Mouse (Mus musculus) hindbrain, embryonic 13.5 days (tissue): ENCODE results near the gene Arhgap27. TPM values are rescaled to one million over a fixed set of nuclear protein-coding genes. Genes with fewer than 3 reads are reported as not detected.
A peak's percentile ranks its signal among the peaks of the same experiment; 100 is the strongest.
"Not testable (repeated sequence)": the region's sequence is repeated elsewhere in the genome, so short reads cannot be mapped to it uniquely, and the experiment has no call there.

ENCODE experiments used
- ATAC-seq: fragments of 200-750 bp; cut with Nextera tagmentation; 2 replicates; pipeline ENCODE4 v1.8.0; 2017; ENCODE audit warnings: moderate TSS enrichment; ENCODE audit not compliant: low FRiP score
- H3K27ac ChIP-seq: fragments of 300-500 bp; sonication (generic); 2 replicates; pipeline ENCODE4 v1.5.1; 2015; ENCODE audit warnings: inconsistent platforms, mild to moderate bottlenecking, moderate library complexity
- H3K27me3 ChIP-seq: fragments of 300-500 bp; sonication (generic); 2 replicates; pipeline ENCODE4 v1.6.1; 2015; ENCODE audit warnings: mild to moderate bottlenecking, inconsistent platforms
- H3K36me3 ChIP-seq: fragments of 300-500 bp; sonication (generic); 2 replicates; pipeline ENCODE4 v1.6.1; 2015; ENCODE audit warnings: mild to moderate bottlenecking, inconsistent platforms
- H3K4me1 ChIP-seq: fragments of 300-500 bp; sonication (generic); replicated peaks from 2 replicates; pipeline ENCODE4 v1.6.1; 2015; ENCODE audit warnings: inconsistent platforms
- H3K4me2 ChIP-seq: fragments of 300-500 bp; sonication (generic); 2 replicates; pipeline ENCODE4 v1.6.1; 2015; ENCODE audit warnings: inconsistent platforms, mild to moderate bottlenecking, moderate library complexity
- H3K4me3 ChIP-seq: fragments of 300-500 bp; sonication (generic); 2 replicates; pipeline ENCODE4 v1.5.1; 2015; ENCODE audit warnings: mild to moderate bottlenecking, inconsistent platforms
- H3K9ac ChIP-seq: fragments of 300-500 bp; sonication (generic); 2 replicates; pipeline ENCODE4 v1.6.1; 2015; ENCODE audit warnings: mild to moderate bottlenecking, inconsistent platforms
- H3K9me3 ChIP-seq: fragments of 300-500 bp; sonication (generic); 2 replicates; pipeline ENCODE4 v1.6.1; 2016; ENCODE audit warnings: inconsistent platforms
- WGBS: fragments of 180-500 bp; shearing (Covaris S2); methylation state at CpG from one replicate; pipeline ENCODE4 v1.1.7; 2015; 5-methylcytosine and 5-hydroxymethylcytosine counted together
- polyA plus RNA-seq: library from polyadenylated mRNA; unstranded; fragments of >200 nt; fragmentation: Nextera tagmentation; extraction: Ambion mirVana; gene quantifications from 2 replicates; pipeline ENCODE4 v1.2.1, GENCODE M21; 2015

Gene Arhgap27
- polyA plus RNA-seq, 1 experiment from 2014 or later = 3.4 TPM

DNA sequence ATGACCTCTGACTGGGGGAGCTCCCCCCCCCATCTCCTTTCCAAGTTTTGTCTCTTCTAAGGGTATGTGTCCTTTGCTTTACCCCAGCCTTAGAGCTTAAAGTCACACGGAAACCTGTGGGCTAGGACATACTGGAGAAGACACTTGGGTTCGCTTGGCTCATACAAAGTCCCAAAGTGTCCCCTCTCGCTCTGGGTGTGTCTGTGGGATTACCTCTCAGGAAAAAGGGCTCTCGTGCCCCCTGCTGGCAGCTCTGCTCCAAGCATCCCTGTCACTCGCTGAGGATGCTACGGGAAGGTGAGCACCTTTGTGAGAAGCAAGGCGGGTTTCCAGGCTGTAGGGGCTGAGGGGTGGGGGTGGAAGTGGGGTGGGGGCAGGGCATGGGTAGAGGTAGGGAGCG is 38.3 kb downstream of the Arhgap27 start:
- peak; percentile 7; the same call in 1 of the 2 replicates for ATAC-seq
- Histone ChIP-seq H3K4me3 (no peak overlapping the region), H3K4me1 (0 out of 2 replicates have a peak, but pooled peaks cover 2% of the 10 kb centered on the region), H3K9ac (no peak overlapping the region), H3K27ac (no peak overlapping the region), H3K4me2 (no peak overlapping the region), H3K36me3 (no peaks in the 10 kb centered on the region), H3K9me3 (no peaks in the 10 kb centered on the region), H3K27me3 (peaks cover 6% of the 10 kb centered on the region; the same call in 1 of the 2 replicates)
- 18% methylated on average over 8 of the region's 8 CpGs for WGBS

DNA sequence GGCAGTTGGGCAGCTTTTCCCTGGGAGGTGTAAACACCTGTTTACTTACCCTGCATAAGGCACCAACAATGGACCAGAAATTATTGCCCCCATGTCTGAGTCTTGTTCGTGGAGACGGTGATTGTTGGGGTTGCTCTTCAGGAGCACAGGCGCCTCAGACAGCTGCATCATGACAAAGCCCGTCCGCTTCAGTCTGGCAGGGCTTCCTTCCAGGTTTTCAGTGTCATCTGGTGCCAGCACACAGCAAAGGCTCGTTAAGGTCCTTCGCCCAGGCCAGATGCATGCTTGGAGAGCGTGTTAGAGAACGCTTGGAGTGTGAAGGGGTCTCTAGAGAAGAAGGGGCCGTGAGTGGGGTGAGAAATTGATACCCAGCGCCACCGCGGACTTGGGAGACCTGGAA is 38.8 kb downstream of the Arhgap27 start:
- H3K4me3 ChIP-seq = no peak overlapping the region
- H3K9ac ChIP-seq = no peak overlapping the region
- 0 out of 2 replicates have a peak, but pooled peaks cover 2% of the 10 kb centered on the region for H3K4me1 ChIP-seq
- peak; percentile 36; the same call in 1 of the 2 replicates for ATAC-seq
- peaks cover 6% of the 10 kb centered on the region; the same call in 1 of the 2 replicates for H3K27me3 ChIP-seq
- no peak overlapping the region for H3K27ac ChIP-seq
- no peaks in the 10 kb centered on the region for H3K9me3 ChIP-seq
- H3K36me3 ChIP-seq = no peaks in the 10 kb centered on the region
- H3K4me2 ChIP-seq = no peak overlapping the region
- WGBS = 60% methylated on average over 13 of the region's 13 CpGs

DNA sequence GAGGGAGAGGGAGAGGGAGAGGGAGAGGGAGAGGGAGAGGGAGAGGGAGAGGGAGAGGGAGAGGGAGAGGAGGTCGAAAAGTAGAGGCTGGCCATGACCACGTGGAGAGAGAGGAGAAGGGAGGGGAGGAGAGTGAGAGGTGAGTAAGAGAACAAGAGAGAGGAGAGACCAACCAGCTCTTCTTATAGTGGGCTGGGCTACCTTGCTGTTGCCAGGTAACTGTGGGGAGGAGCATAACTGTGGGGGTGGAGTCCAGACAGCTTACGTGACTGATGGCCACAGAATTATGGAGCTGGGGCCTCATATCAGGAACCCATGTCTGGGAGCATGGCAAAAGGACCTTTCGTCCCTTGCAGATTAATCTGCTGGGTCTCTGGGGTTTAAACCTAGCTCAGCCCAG is 40.7 kb downstream of the Arhgap27 start:
- H3K9me3 ChIP-seq, H3K27ac ChIP-seq, H3K4me1 ChIP-seq, H3K27me3 ChIP-seq, H3K9ac ChIP-seq, H3K36me3 ChIP-seq, H3K4me3 ChIP-seq, H3K4me2 ChIP-seq, ATAC-seq: not testable (repeated sequence)
- WGBS = 38% methylated on average over 4 of the region's 4 CpGs

DNA sequence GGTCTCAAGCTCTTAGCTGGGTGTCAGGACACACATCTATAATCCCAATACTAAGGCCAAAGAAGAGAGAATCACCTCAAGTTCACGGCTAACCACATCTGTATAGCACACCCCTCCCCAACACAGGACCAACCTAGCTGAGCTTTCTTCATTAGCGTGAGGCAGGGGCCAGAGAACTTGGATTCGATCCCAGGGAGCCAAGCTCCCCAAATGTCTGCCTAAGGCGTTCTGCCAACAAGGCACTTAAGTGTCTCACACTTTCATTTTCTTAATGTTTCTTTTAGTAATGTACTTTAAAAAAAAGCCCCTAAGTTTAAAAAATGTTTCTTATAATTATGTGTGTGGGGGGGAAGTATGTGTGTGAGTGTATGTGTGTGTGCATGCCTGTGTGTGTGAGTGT is 42.8 kb downstream of the Arhgap27 start:
- Histone ChIP-seq H3K27ac (no peak overlapping the region), H3K4me2 (no peak overlapping the region), H3K9ac (no peak overlapping the region), H3K4me1 (0 out of 2 replicates have a peak, but pooled peaks cover 2% of the 10 kb centered on the region), H3K4me3 (no peak overlapping the region), H3K36me3 (no peaks in the 10 kb centered on the region), H3K27me3 (0 out of 2 replicates have a peak, but pooled peaks cover under 1% of the 10 kb centered on the region), H3K9me3 (no peaks in the 10 kb centered on the region)
- 74% methylated on average over 4 of the region's 4 CpGs for WGBS
- ATAC-seq = no peak

DNA sequence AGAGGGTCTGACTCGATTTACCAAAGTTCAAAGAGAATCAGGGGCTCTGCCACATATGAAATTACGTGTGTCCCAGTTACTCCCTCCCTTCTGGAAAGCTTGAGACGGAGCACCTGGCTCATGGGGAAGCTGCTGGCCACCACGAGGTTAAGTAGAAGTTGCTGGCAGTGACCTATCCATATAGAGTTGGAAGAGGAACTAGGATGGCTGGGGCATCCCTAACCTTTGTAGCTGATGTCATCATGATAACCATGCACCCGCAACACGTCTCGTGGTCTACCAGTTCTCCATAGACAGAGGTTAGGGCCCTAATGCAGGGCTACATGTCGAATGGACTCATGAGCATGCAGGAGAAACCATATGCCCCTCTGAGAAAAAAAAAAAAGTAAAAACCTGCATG is 43.3 kb downstream of the Arhgap27 start:
- Histone ChIP-seq H3K4me3 (no peak overlapping the region), H3K9me3 (no peaks in the 10 kb centered on the region), H3K4me2 (no peak overlapping the region), H3K36me3 (no peaks in the 10 kb centered on the region), H3K27ac (no peak overlapping the region), H3K9ac (no peak overlapping the region), H3K27me3 (no peaks in the 10 kb centered on the region), H3K4me1 (0 out of 2 replicates have a peak, but pooled peaks cover 2% of the 10 kb centered on the region)
- no peak for ATAC-seq
- WGBS = 87% methylated on average over 8 of the region's 8 CpGs

DNA sequence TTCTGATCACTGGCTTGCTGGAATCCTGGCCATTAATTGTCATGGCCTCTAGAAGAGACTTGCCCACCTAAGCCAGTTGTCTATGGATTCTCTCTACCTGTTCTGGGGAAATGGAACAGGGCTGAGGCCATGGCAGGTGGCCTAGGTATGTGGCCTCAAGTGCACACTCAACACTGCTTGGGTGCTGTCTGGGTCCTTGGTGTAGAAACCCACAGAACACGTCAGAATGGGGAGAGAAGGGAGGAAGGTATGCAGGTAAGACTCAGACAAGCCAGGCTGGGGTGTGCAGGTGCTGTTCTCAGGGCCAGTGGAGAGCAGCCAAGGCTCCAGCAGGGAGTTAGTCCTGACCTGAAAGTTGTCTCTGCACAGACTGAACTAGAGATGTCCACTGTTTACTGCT is 45.5 kb downstream of the Arhgap27 start:
- Histone ChIP-seq H3K9me3 (no peaks in the 10 kb centered on the region), H3K4me1 (no peaks in the 10 kb centered on the region), H3K27ac (no peak overlapping the region), H3K36me3 (no peaks in the 10 kb centered on the region), H3K4me2 (no peak overlapping the region), H3K4me3 (no peak overlapping the region), H3K9ac (no peak overlapping the region), H3K27me3 (no peaks in the 10 kb centered on the region)
- 92% methylated on average over 1 of the region's 1 CpGs for WGBS
- no peak for ATAC-seq

DNA sequence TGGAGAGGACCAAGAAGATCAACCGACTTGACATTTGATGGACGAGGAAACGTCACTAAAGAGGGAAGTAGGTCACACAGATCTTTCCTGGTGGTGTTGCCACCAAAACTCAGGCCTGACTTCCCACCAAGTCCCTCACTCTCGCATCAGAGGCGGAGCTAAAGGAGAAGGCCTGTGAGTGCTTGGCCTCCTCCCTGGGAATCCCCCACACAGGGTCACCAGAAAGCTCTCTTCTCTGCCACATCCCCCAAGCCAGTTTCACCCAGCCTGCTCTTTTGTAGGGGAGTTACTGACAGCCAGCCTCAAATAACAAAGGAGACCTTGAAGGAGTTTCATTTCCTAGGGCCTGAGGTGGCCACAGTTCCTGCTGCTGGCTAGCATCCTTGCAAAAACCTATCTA is 48.1 kb downstream of the Arhgap27 start:
- 79% methylated on average over 5 of the region's 5 CpGs for WGBS
- no peak overlapping the region for H3K4me2 ChIP-seq
- H3K4me1 ChIP-seq = peaks cover 11% of the 10 kb centered on the region
- H3K27me3 ChIP-seq = peaks cover 17% of the 10 kb centered on the region; the same call in 1 of the 2 replicates
- H3K9ac ChIP-seq = no peak overlapping the region
- H3K9me3 ChIP-seq = no peaks in the 10 kb centered on the region
- no peak for ATAC-seq
- no peak overlapping the region for H3K4me3 ChIP-seq
- no peak overlapping the region for H3K27ac ChIP-seq
- no peaks in the 10 kb centered on the region for H3K36me3 ChIP-seq

DNA sequence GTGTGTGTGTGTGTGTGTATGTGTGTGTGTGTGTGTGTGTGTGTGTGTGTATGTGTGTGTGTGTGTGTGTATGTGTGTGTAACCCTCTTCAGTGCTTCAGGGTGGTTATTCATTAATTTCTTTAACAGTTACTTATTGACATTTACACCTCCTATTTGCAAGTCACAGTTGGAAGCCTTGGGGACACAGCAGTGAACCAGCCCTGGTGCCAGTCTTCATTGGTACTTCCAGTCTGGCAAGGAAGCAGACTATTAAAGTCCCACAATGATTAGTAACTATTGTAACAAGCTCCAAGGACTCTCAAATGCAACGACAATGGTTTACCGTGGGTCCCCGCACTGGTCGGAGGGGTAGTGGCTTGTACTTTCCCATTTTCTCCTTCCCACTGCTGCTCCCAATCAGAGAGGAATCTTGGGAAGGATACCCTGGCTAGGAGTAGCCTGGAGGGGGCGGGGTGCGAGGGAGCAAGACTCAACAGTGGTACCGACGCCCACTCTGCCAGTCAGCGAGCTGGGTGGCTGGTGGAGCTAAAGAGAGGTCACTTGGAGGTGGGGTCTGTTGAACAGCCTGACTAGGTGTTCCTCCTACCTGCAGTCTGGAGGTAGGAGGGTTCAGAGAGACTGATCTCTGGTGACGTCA is 48.6 kb downstream of the Arhgap27 start:
- Histone ChIP-seq H3K4me3 (no peak overlapping the region), H3K4me1 (peaks cover 11% of the 10 kb centered on the region), H3K9me3 (no peaks in the 10 kb centered on the region), H3K9ac (no peak overlapping the region), H3K27me3 (peaks cover 17% of the 10 kb centered on the region; the same call in 1 of the 2 replicates), H3K36me3 (no peaks in the 10 kb centered on the region), H3K27ac (no peak overlapping the region), H3K4me2 (no peak overlapping the region)
- no peak for ATAC-seq
- WGBS = 69% methylated on average over 10 of the region's 10 CpGs

DNA sequence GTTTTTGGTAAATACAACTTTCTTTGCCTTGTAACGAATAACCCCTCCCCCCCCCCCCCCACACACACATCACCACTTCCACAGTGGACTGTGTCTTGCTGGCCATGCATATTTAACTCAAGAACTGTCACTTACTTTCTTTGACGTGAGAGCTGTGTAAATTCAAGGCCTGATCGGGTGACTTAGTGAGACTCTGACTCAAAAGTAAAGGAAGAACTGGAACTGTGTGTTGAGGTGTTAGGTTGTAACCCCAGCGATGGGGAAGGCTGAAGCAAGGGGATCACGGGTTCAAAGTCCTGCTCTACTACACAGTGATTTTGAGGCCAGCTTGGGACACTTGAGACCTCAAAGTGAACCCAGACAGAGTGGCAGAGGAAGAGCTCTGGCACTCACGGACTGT is 50.0 kb downstream of the Arhgap27 start:
- Histone ChIP-seq H3K27me3 (peaks cover 17% of the 10 kb centered on the region; the same call in 1 of the 2 replicates), H3K27ac (no peak overlapping the region), H3K36me3 (no peaks in the 10 kb centered on the region), H3K4me2 (no peak overlapping the region), H3K9ac (no peak overlapping the region), H3K4me3 (no peak overlapping the region), H3K9me3 (no peaks in the 10 kb centered on the region), H3K4me1 (peaks cover 11% of the 10 kb centered on the region)
- WGBS = 78% methylated on average over 6 of the region's 6 CpGs
- no peak for ATAC-seq

DNA sequence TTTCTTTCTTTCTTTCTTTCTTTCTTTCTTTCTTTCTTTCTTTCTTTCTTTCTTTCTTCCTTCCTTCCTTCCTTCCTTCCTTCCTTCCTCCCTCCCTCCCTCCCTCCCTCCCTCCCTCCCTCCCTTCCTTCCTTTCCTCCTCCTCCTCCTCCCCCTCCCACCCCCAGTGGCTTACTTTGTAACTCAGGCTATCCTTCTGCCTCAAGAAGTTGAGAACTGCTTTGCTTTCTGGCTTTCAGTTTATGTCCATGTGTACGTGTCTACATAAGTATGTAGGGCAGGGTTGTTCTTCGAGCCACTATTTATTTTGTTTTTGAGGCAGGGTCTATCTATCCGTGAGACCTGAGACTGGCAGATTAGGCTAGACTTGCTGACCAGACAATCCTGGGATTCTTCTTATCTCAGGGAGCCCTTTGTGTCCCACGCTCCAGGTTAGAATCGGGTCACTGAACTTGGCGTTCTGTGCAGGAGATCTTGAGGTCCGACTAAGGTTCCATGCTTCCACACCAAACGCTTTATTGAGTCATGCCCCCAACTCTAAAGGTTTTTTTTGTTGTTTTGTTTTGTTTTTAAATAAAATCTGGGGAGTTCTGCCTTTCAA is 50.7 kb downstream of the Arhgap27 start:
- Histone ChIP-seq H3K27me3 (peaks cover 17% of the 10 kb centered on the region; the same call in 1 of the 2 replicates), H3K36me3 (no peaks in the 10 kb centered on the region), H3K9ac (no peak overlapping the region), H3K9me3 (no peaks in the 10 kb centered on the region), H3K4me2 (no peak overlapping the region), H3K4me1 (peaks cover 11% of the 10 kb centered on the region), H3K4me3 (no peak overlapping the region), H3K27ac (no peak overlapping the region)
- no peak for ATAC-seq
- WGBS = 56% methylated on average over 8 of the region's 8 CpGs

DNA sequence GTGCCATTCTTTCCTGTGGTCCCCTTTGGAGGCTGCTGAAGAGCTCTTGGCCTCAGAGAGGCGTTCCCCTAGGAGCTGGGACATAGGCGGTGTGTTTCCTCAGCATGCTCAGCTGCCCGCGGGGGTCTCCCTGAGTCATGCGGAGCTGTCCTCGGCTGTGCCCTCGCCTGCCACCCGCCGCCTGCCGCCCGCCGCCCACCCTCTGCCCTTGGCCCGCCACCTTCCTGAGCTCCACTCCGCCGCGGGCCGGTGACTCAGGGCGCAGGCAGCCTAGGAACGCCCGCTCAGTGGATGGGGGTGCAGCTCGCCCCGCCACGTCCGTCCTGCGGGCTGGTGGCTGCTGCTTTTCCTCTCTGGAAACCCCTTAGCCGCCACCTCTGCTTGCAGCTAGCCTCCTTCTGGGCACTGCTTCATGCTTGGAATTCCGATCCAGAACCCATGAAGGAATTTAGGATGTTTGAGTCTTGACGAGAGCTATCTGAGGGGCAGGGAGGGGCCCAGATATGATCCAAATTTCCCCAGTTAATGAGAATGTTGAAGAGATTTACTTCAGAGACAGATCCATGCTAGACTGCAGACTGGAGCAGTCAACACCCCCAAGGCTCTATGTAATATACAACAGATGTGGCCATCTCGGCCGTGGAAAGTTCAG is 51.4 kb downstream of the Arhgap27 start:
- Histone ChIP-seq H3K4me3 (peak overlapping the region; percentile 33), H3K4me1 (peaks cover 11% of the 10 kb centered on the region), H3K4me2 (peak overlapping the region; percentile 62), H3K27ac (0 out of 2 replicates have a peak overlapping the region, but pooled peaks have one; percentile 18), H3K9ac (peak overlapping the region; percentile 75), H3K36me3 (no peaks in the 10 kb centered on the region), H3K27me3 (peaks cover 17% of the 10 kb centered on the region; the same call in 1 of the 2 replicates), H3K9me3 (no peaks in the 10 kb centered on the region)
- 6% methylated on average over 30 of the region's 30 CpGs for WGBS
- ATAC-seq = 0 out of 2 replicates have a peak, but pooled peaks have one; percentile 43

DNA sequence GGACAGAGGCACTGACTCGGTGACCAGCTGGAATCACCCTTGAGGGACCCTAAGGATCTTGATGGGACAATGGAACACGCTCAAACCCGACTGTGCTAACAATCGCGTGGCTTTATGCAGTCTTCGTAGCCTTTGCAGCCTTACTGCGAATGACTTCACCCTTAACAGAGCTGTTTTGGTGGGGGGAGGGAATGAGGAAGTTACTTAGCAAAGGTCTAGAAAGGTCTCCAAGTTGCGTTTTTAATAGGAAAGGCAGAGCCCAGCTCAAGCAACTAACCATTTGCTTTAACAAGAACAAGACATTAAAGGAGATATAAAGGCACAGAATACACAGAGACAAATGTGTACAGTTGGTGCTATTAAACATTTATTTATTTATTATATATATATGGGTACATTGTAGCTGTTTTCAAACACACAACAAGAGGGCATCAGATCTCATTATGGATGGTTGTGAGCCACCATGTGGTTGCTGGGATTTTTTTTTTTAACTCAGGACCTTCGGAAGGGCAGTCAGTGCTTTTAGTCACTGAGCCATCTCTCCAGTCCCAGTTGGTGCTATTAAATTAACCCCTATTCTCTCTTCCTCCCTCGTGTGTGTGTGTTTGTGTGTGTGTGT is 53.4 kb downstream of the Arhgap27 start:
- no peak for ATAC-seq
- H3K9ac ChIP-seq = no peak overlapping the region
- no peak overlapping the region for H3K4me2 ChIP-seq
- H3K4me3 ChIP-seq = no peak overlapping the region
- no peak overlapping the region for H3K27ac ChIP-seq
- H3K27me3 ChIP-seq = peaks cover 17% of the 10 kb centered on the region; the same call in 1 of the 2 replicates
- H3K36me3 ChIP-seq = no peaks in the 10 kb centered on the region
- 76% methylated on average over 10 of the region's 10 CpGs for WGBS
- no peaks in the 10 kb centered on the region for H3K9me3 ChIP-seq
- peaks cover 11% of the 10 kb centered on the region for H3K4me1 ChIP-seq
